Mouse (Mus musculus): ENCODE measurements around the gene Gm20422. TPM values are rescaled to one million over a fixed set of nuclear protein-coding genes. Genes with fewer than 3 reads are reported as not detected.
A peak's percentile ranks its signal among the peaks of the same experiment; 100 is the strongest.

The Gm20422 gene
- polyA plus RNA-seq, 1 experiment from 2014 or later: 0.66 TPM

- DNase-seq (ENCODE audit: low spot score): no peak
- Histone ChIP-seq H3K36me3 (ENCODE audit: control insufficient read depth, insufficient read depth, low read length) (peaks cover 35% of the 10 kb centered on the region), H3K9me3 (ENCODE audit: control insufficient read depth, low read length) (no peaks in the 10 kb centered on the region), H3K27me3 (ENCODE audit: control insufficient read depth, insufficient read depth, low read length) (no peaks in the 10 kb centered on the region), H3K27ac (ENCODE audit: low read depth, low read length) (no peak overlapping the region), H3K4me1 (replicated peaks; ENCODE audit: control insufficient read depth, insufficient read depth, low read length) (no peaks in the 10 kb centered on the region), H3K4me3 (ENCODE audit: low read depth, low read length) (no peak overlapping the region), H3K9ac (ENCODE audit: low read depth, low read length) (no peak overlapping the region), H3K4me2 (replicated peaks; ENCODE audit: low read depth, low read length) (no peak overlapping the region)
- WGBS: 86% methylated on average over 8 of the region's 8 CpGs
- ATAC-seq (ENCODE audit: low FRiP score): no peak
Measured at GRCm38 (mm10) chr8:69799261-69799660, 24.6 kb upstream of the Gm20422 start.

- H3K27me3 ChIP-seq (ENCODE audit: control insufficient read depth, insufficient read depth, low read length): no peaks in the 10 kb centered on the region
- no peak overlapping the region for H3K27ac ChIP-seq (ENCODE audit: low read depth, low read length)
- WGBS: 94% methylated on average over 10 of the region's 10 CpGs
- H3K4me2 ChIP-seq (replicated peaks; ENCODE audit: low read depth, low read length): no peak overlapping the region
- H3K9me3 ChIP-seq (ENCODE audit: control insufficient read depth, low read length): no peaks in the 10 kb centered on the region
- DNase-seq (ENCODE audit: low spot score): no peak
- no peak overlapping the region for H3K9ac ChIP-seq (ENCODE audit: low read depth, low read length)
- H3K4me3 ChIP-seq (ENCODE audit: low read depth, low read length): no peak overlapping the region
- H3K4me1 ChIP-seq (replicated peaks; ENCODE audit: control insufficient read depth, insufficient read depth, low read length): 0 out of 2 replicates have a peak, but pooled peaks cover 2% of the 10 kb centered on the region
- H3K36me3 ChIP-seq (ENCODE audit: control insufficient read depth, insufficient read depth, low read length): peaks cover 35% of the 10 kb centered on the region
- no peak for ATAC-seq (ENCODE audit: low FRiP score)
Measured at GRCm38 (mm10) chr8:69797661-69798060, 23.0 kb upstream of the Gm20422 start.

- no peak for DNase-seq (ENCODE audit: low spot score)
- H3K4me3 ChIP-seq (ENCODE audit: low read depth, low read length): no peak overlapping the region
- H3K4me2 ChIP-seq (replicated peaks; ENCODE audit: low read depth, low read length): no peak overlapping the region
- 0 out of 2 replicates have a peak, but pooled peaks cover 2% of the 10 kb centered on the region for H3K4me1 ChIP-seq (replicated peaks; ENCODE audit: control insufficient read depth, insufficient read depth, low read length)
- H3K9ac ChIP-seq (ENCODE audit: low read depth, low read length): no peak overlapping the region
- H3K9me3 ChIP-seq (ENCODE audit: control insufficient read depth, low read length): no peaks in the 10 kb centered on the region
- H3K36me3 ChIP-seq (ENCODE audit: control insufficient read depth, insufficient read depth, low read length): peaks cover 35% of the 10 kb centered on the region
- no peak for ATAC-seq (ENCODE audit: low FRiP score)
- WGBS: 97% methylated on average over 16 of the region's 16 CpGs
- H3K27me3 ChIP-seq (ENCODE audit: control insufficient read depth, insufficient read depth, low read length): no peaks in the 10 kb centered on the region
- H3K27ac ChIP-seq (ENCODE audit: low read depth, low read length): no peak overlapping the region
Measured at GRCm38 (mm10) chr8:69796721-69797345, 22.1 kb upstream of the Gm20422 start.

GRCm38 (mm10) chr8:69794901-69795300, 20.2 kb upstream of the Gm20422 start:
- H3K4me2 ChIP-seq (replicated peaks; ENCODE audit: low read depth, low read length): no peak overlapping the region
- 91% methylated on average over 6 of the region's 6 CpGs for WGBS
- no peaks in the 10 kb centered on the region for H3K27me3 ChIP-seq (ENCODE audit: control insufficient read depth, insufficient read depth, low read length)
- no peak overlapping the region for H3K4me3 ChIP-seq (ENCODE audit: low read depth, low read length)
- H3K36me3 ChIP-seq (ENCODE audit: control insufficient read depth, insufficient read depth, low read length): peaks cover 28% of the 10 kb centered on the region
- H3K9me3 ChIP-seq (ENCODE audit: control insufficient read depth, low read length): no peaks in the 10 kb centered on the region
- DNase-seq (ENCODE audit: low spot score) (no peak), ATAC-seq (ENCODE audit: low FRiP score) (no peak)
- H3K9ac ChIP-seq (ENCODE audit: low read depth, low read length): no peak overlapping the region
- H3K27ac ChIP-seq (ENCODE audit: low read depth, low read length): no peak overlapping the region
- 0 out of 2 replicates have a peak, but pooled peaks cover 2% of the 10 kb centered on the region for H3K4me1 ChIP-seq (replicated peaks; ENCODE audit: control insufficient read depth, insufficient read depth, low read length)

GRCm38 (mm10) chr8:69794096-69794495, 19.4 kb upstream of the Gm20422 start:
- Histone ChIP-seq H3K27me3 (ENCODE audit: control insufficient read depth, insufficient read depth, low read length) (no peaks in the 10 kb centered on the region), H3K36me3 (ENCODE audit: control insufficient read depth, insufficient read depth, low read length) (peaks cover 21% of the 10 kb centered on the region; the same call in 1 of the 2 replicates), H3K4me3 (ENCODE audit: low read depth, low read length) (no peak overlapping the region), H3K4me1 (replicated peaks; ENCODE audit: control insufficient read depth, insufficient read depth, low read length) (0 out of 2 replicates have a peak, but pooled peaks cover 2% of the 10 kb centered on the region), H3K9ac (ENCODE audit: low read depth, low read length) (no peak overlapping the region), H3K27ac (ENCODE audit: low read depth, low read length) (no peak overlapping the region), H3K9me3 (ENCODE audit: control insufficient read depth, low read length) (no peaks in the 10 kb centered on the region), H3K4me2 (replicated peaks; ENCODE audit: low read depth, low read length) (no peak overlapping the region)
- DNase-seq (ENCODE audit: low spot score) (no peak), ATAC-seq (ENCODE audit: low FRiP score) (no peak)
- WGBS: 100% methylated on average over 3 of the region's 3 CpGs

- H3K4me3 ChIP-seq (ENCODE audit: low read depth, low read length): no peak overlapping the region
- DNase-seq (ENCODE audit: low spot score): no peak
- no peak overlapping the region for H3K27ac ChIP-seq (ENCODE audit: low read depth, low read length)
- no peak overlapping the region for H3K4me2 ChIP-seq (replicated peaks; ENCODE audit: low read depth, low read length)
- peaks cover 20% of the 10 kb centered on the region; the same call in 1 of the 2 replicates for H3K36me3 ChIP-seq (ENCODE audit: control insufficient read depth, insufficient read depth, low read length)
- no peaks in the 10 kb centered on the region for H3K27me3 ChIP-seq (ENCODE audit: control insufficient read depth, insufficient read depth, low read length)
- ATAC-seq (ENCODE audit: low FRiP score): no peak
- 0 out of 2 replicates have a peak, but pooled peaks cover 2% of the 10 kb centered on the region for H3K4me1 ChIP-seq (replicated peaks; ENCODE audit: control insufficient read depth, insufficient read depth, low read length)
- 97% methylated on average over 4 of the region's 4 CpGs for WGBS
- H3K9me3 ChIP-seq (ENCODE audit: control insufficient read depth, low read length): no peaks in the 10 kb centered on the region
- H3K9ac ChIP-seq (ENCODE audit: low read depth, low read length): no peak overlapping the region
Measured at GRCm38 (mm10) chr8:69793666-69794065, 19.0 kb upstream of the Gm20422 start.

- WGBS: under 1% methylated on average over 44 of the region's 48 CpGs
- Histone ChIP-seq H3K27ac (ENCODE audit: low read depth, low read length) (peak overlapping the region; percentile 71), H3K27me3 (ENCODE audit: control insufficient read depth, insufficient read depth, low read length) (no peaks in the 10 kb centered on the region), H3K4me2 (replicated peaks; ENCODE audit: low read depth, low read length) (peak overlapping the region; percentile 54), H3K4me3 (ENCODE audit: low read depth, low read length) (peak overlapping the region; percentile 100), H3K36me3 (ENCODE audit: control insufficient read depth, insufficient read depth, low read length) (peaks cover 7% of the 10 kb centered on the region; the same call in 1 of the 2 replicates), H3K4me1 (replicated peaks; ENCODE audit: control insufficient read depth, insufficient read depth, low read length) (0 out of 2 replicates have a peak, but pooled peaks cover 2% of the 10 kb centered on the region), H3K9ac (ENCODE audit: low read depth, low read length) (peak overlapping the region; percentile 98), H3K9me3 (ENCODE audit: control insufficient read depth, low read length) (no peaks in the 10 kb centered on the region)
- ATAC-seq (ENCODE audit: low FRiP score) (peak; percentile 78), DNase-seq (ENCODE audit: low spot score) (peak; percentile 63)
Measured at GRCm38 (mm10) chr8:69791415-69792068, 16.9 kb upstream of the Gm20422 start.

GRCm38 (mm10) chr8:69790773-69791367, 16.2 kb upstream of the Gm20422 start, which contains the start of the genes Atp13a1 and Zfp866:
Atp13a1 (plus strand) TSS chr8:69791163.
Zfp866 (minus strand) TSS chr8:69791178.
- no peaks in the 10 kb centered on the region for H3K27me3 ChIP-seq (ENCODE audit: control insufficient read depth, insufficient read depth, low read length)
- H3K4me3 ChIP-seq (ENCODE audit: low read depth, low read length): peak within 1 kb of the TSS; percentile 100
- H3K9ac ChIP-seq (ENCODE audit: low read depth, low read length): peak within 1 kb of the TSS; percentile 98
- WGBS: under 1% methylated on average over 36 of the region's 38 CpGs
- 0 out of 2 replicates have a peak, but pooled peaks cover 3% of the 10 kb centered on the region for H3K36me3 ChIP-seq (ENCODE audit: control insufficient read depth, insufficient read depth, low read length)
- ATAC-seq (ENCODE audit: low FRiP score) (peak; percentile 94), DNase-seq (ENCODE audit: low spot score) (peak; percentile 92)
- 0 out of 2 replicates have a peak, but pooled peaks cover 2% of the 10 kb centered on the region for H3K4me1 ChIP-seq (replicated peaks; ENCODE audit: control insufficient read depth, insufficient read depth, low read length)
- no peaks in the 10 kb centered on the region for H3K9me3 ChIP-seq (ENCODE audit: control insufficient read depth, low read length)
- H3K27ac ChIP-seq (ENCODE audit: low read depth, low read length): peak within 1 kb of the TSS; percentile 71
- peak within 1 kb of the TSS; percentile 54 for H3K4me2 ChIP-seq (replicated peaks; ENCODE audit: low read depth, low read length)
